Mouse (Mus musculus) heart, postnatal 0 days (tissue): ENCODE data around the gene Krtap12-1.
"Not testable (repeated sequence)": the region's sequence is repeated elsewhere in the genome, so short reads cannot be mapped to it uniquely, and the experiment has no call there.

Source experiments
- CTCF ChIP-seq: IDR thresholded peaks from 2 replicates; pipeline ENCODE4 v1.5.1; 2016; ENCODE audit warnings: antibody characterized with exemption, control low read depth, low read depth
- EP300 ChIP-seq: IDR thresholded peaks from 2 replicates; pipeline ENCODE4 v1.6.1; 2016; ENCODE audit warnings: antibody characterized with exemption, low read depth

DNA sequence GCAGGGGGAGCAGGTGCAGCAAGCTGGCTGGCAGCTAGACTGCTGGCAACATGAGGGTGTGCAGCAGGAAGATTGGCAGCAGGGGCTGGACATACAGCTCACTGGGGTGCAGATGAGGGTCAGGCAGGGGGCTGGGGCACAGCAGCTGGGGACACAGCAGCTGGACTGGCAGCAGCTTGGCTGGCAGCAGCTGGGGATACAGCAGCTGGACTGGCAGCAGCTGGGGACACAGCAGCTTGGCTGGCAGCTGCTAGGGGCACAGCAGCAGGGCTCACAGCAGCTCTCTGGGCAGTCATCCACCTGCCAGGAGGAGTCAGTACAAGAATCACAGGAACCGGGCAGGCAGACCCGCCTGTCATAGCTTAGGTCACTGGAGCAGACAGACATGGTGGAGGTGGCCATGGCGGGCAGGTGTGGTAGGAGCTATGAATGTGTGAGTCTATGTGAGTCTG is 30.0 kb upstream of the Krtap12-1 start, which contains the start of gene Gm19402:
- TF ChIP-seq EP300, CTCF: not testable (repeated sequence)
